In the genomic region with DNA sequence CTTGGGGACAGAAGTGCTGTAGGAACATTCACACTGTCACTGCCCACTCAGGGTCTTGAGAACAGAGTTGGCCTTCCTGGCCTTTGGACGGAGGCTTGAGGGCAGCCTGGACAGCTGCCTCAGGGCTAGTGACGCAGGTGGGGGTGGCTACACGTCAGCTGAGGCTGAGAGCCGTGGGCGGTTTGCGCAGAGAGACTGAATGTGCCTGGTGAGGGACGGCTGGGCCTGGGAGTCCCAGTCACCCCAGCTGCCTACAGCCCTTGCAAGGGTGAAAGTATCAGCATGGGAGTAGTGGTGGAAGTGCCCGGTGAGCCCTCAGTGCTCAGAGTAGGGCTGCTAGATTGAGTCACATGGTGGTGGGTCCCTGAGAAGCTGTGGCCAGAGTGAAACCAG, we compare ENCODE assay signal across 15 mouse cellular contexts. TPM values are rescaled to one million over a fixed set of nuclear protein-coding genes. Genes with fewer than 3 reads are reported as not detected.
DNase-seq lines count a peak whose midpoint lies in the region; ATAC-seq and TF ChIP-seq lines count a peak whose summit lies in the region.
"Had no signal": no experiment of that assay in that cellular context is flagged by ENCODE, and none has a peak within 500 bp of the region (broad histone marks: within the 10 kb centered on the region; RNA-seq: fewer than 3 reads in every experiment).

No protein-coding gene starts in this region.

- no peak overlapping the region for H3K9ac ChIP-seq in hindbrain, embryonic 12.5 days
- H3K9ac ChIP-seq in hindbrain, postnatal 0 days (replicated peaks; ENCODE audit: low read length) = no peak overlapping the region
- H3K9ac ChIP-seq in midbrain, embryonic 11.5 days (ENCODE audit: low read length) = no peak overlapping the region
- no peak overlapping the region for H3K9ac ChIP-seq in midbrain, embryonic 16.5 days (ENCODE audit: low read depth, low read length)
- H3K9ac ChIP-seq: limb, embryonic 15.5 days; liver, postnatal 0 days had no signal

- no peak overlapping the region for H3K4me2 ChIP-seq in hindbrain, embryonic 12.5 days (replicated peaks)
- H3K4me2 ChIP-seq in hindbrain, postnatal 0 days (ENCODE audit: low read depth, low read length) = no peak overlapping the region
- no peak overlapping the region for H3K4me2 ChIP-seq in midbrain, embryonic 11.5 days
- no peak overlapping the region for H3K4me2 ChIP-seq in midbrain, embryonic 16.5 days (ENCODE audit: low read length)
- H3K4me2 ChIP-seq: heart, embryonic 11.5 days; limb, embryonic 15.5 days had no signal

- peaks cover 6% of the 10 kb centered on the region; the same call in 1 of the 2 replicates for H3K36me3 ChIP-seq in hindbrain, embryonic 12.5 days
- H3K36me3 ChIP-seq in hindbrain, postnatal 0 days (ENCODE audit: insufficient read depth, low read length) = no peaks in the 10 kb centered on the region
- H3K36me3 ChIP-seq in midbrain, embryonic 11.5 days (ENCODE audit: control insufficient read depth, insufficient read depth, low read length) = peaks cover 8% of the 10 kb centered on the region
- H3K36me3 ChIP-seq in midbrain, embryonic 16.5 days (ENCODE audit: control insufficient read depth, insufficient read depth, low read length) = peaks cover 4% of the 10 kb centered on the region
- H3K36me3 ChIP-seq: limb, embryonic 15.5 days had no signal

- peak; percentile 59 for DNase-seq in cerebellum, adult 11-12 months
- no peak for DNase-seq in cerebellum, postnatal 14 days
- no peak for DNase-seq in hindbrain, postnatal 0 days (ENCODE audit: low spot score)
- DNase-seq in midbrain, embryonic 11.5 days (ENCODE audit: low spot score, missing footprints) = peak; percentile 54
- DNase-seq in left cerebral cortex, postnatal 25 days (ENCODE audit: low spot score in 2 of 2) = peak; percentile 56 to 83
- DNase-seq: adrenal gland, postnatal 25 days; gastrocnemius, postnatal 25 days; liver, postnatal 0 days; lung, postnatal 36 days had no signal

- H3K27ac ChIP-seq in hindbrain, embryonic 12.5 days = 0 out of 2 replicates have a peak overlapping the region, but pooled peaks have one; percentile 2
- H3K27ac ChIP-seq in hindbrain, postnatal 0 days = no peak overlapping the region
- H3K27ac ChIP-seq in midbrain, embryonic 11.5 days (ENCODE audit: low read depth, low read length) = no peak overlapping the region
- no peak overlapping the region for H3K27ac ChIP-seq in midbrain, embryonic 16.5 days (ENCODE audit: low read length)
- H3K27ac ChIP-seq: limb, embryonic 15.5 days had no signal

- intact Hi-C loops in left cerebral cortex, postnatal 25 days (cut with DNase I) = no loop called here

- no peak for ATAC-seq in hindbrain, embryonic 12.5 days (ENCODE audit: low FRiP score)
- no peak for ATAC-seq in hindbrain, postnatal 0 days
- ATAC-seq in midbrain, embryonic 11.5 days (ENCODE audit: low FRiP score) = no peak
- no peak for ATAC-seq in midbrain, embryonic 16.5 days
- ATAC-seq in megakaryocyte-erythroid progenitor cell, adult 5-6 weeks (replicated peaks; ENCODE audit: low FRiP score, low TSS enrichment, poor library complexity, severe bottlenecking) = no peak
- ATAC-seq: forebrain, embryonic 16.5 days; liver, postnatal 0 days had no signal

- 70% methylated on average over 8 of the region's 8 CpGs for WGBS in hindbrain, embryonic 12.5 days
- WGBS in hindbrain, postnatal 0 days = 59% methylated on average over 8 of the region's 8 CpGs
- 81% methylated on average over 8 of the region's 8 CpGs for WGBS in midbrain, embryonic 11.5 days
- WGBS in midbrain, embryonic 16.5 days = 77% methylated on average over 8 of the region's 8 CpGs

- peaks cover 95% of the 10 kb centered on the region for H3K4me1 ChIP-seq in hindbrain, embryonic 12.5 days
- peaks cover 66% of the 10 kb centered on the region for H3K4me1 ChIP-seq in hindbrain, postnatal 0 days (ENCODE audit: insufficient read depth, low read length)
- peaks cover 24% of the 10 kb centered on the region for H3K4me1 ChIP-seq in midbrain, embryonic 11.5 days (ENCODE audit: control insufficient read depth, insufficient read depth, low read length)
- peaks cover 93% of the 10 kb centered on the region for H3K4me1 ChIP-seq in midbrain, embryonic 16.5 days (ENCODE audit: control insufficient read depth, insufficient read depth, low read length)
- H3K4me1 ChIP-seq: limb, embryonic 15.5 days had no signal

- no peak for TF ChIP-seq CTCF in hindbrain, postnatal 0 days (IDR thresholded peaks at IDR 0.05; ENCODE audit: low read depth)

- H3K9me3 ChIP-seq in hindbrain, embryonic 12.5 days (replicated peaks) = no peaks in the 10 kb centered on the region
- H3K9me3 ChIP-seq in hindbrain, postnatal 0 days (ENCODE audit: low read length) = no peaks in the 10 kb centered on the region
- no peaks in the 10 kb centered on the region for H3K9me3 ChIP-seq in midbrain, embryonic 11.5 days (ENCODE audit: control insufficient read depth, low read length)
- no peaks in the 10 kb centered on the region for H3K9me3 ChIP-seq in midbrain, embryonic 16.5 days (replicated peaks; ENCODE audit: control insufficient read depth, low read length, poor library complexity, severe bottlenecking)
- H3K9me3 ChIP-seq: limb, embryonic 15.5 days had no signal

- H3K4me3 ChIP-seq in hindbrain, embryonic 12.5 days = no peak overlapping the region
- H3K4me3 ChIP-seq in hindbrain, postnatal 0 days (ENCODE audit: low read length) = no peak overlapping the region
- H3K4me3 ChIP-seq in midbrain, embryonic 11.5 days (ENCODE audit: low read depth, low read length) = no peak overlapping the region
- no peak overlapping the region for H3K4me3 ChIP-seq in midbrain, embryonic 16.5 days (ENCODE audit: low read depth, low read length)
- H3K4me3 ChIP-seq: limb, embryonic 15.5 days had no signal

- peaks cover 8% of the 10 kb centered on the region for H3K27me3 ChIP-seq in hindbrain, embryonic 12.5 days
- no peaks in the 10 kb centered on the region for H3K27me3 ChIP-seq in hindbrain, postnatal 0 days (ENCODE audit: insufficient read depth, low read length)
- H3K27me3 ChIP-seq in midbrain, embryonic 11.5 days (ENCODE audit: control insufficient read depth, insufficient read depth, low read length) = no peaks in the 10 kb centered on the region
- no peaks in the 10 kb centered on the region for H3K27me3 ChIP-seq in midbrain, embryonic 16.5 days (ENCODE audit: control insufficient read depth, insufficient read depth, low read depth, low read length)

RNA-seq across cellular contexts. Expression of a gene that starts 6.6 kb away (rescaled TPM):
- polyA plus RNA-seq in hindbrain, embryonic 12.5 days (2016; fragmentation: Nextera tagmentation; extraction: Ambion mirVana) = 15.9 and 18.6 TPM in 2 replicates
- total RNA-seq in hindbrain, postnatal 0 days (2014; rRNA removed) = 136 and 143 TPM in 2 replicates
- 17.9 and 18.0 TPM in 2 replicates for polyA plus RNA-seq in hindbrain, postnatal 0 days (2015; fragmentation: Nextera tagmentation; extraction: Ambion mirVana)
- polyA plus RNA-seq in midbrain, embryonic 11.5 days (2014; fragmentation: Nextera tagmentation; extraction: Ambion mirVana) = 9.9 and 11.4 TPM in 2 replicates
- polyA plus RNA-seq in midbrain, embryonic 16.5 days (2015; fragmentation: Nextera tagmentation; extraction: Ambion mirVana) = 21.8 and 23.9 TPM in 2 replicates
- 100 to 1,000 TPM; 206 to 226 TPM for total RNA-seq in left cerebral cortex, postnatal 25 days (2021)
- total RNA-seq in megakaryocyte-erythroid progenitor cell, adult 5-6 weeks (2014; fragmentation: Nextera tagmentation) = not detected in 2 replicates
- 0.05 TPM in 1 of 2 replicates, not detected in the other for total RNA-seq in megakaryocyte-erythroid progenitor cell, adult 5-6 weeks (2017)

RNA-seq across cellular contexts. Expression of a gene that starts 37.9 kb away (rescaled TPM):
- polyA plus RNA-seq in hindbrain, embryonic 12.5 days (2016; fragmentation: Nextera tagmentation; extraction: Ambion mirVana) = 65.1 and 67.3 TPM in 2 replicates
- 120 and 121 TPM in 2 replicates for total RNA-seq in hindbrain, postnatal 0 days (2014; rRNA removed)
- 68.5 and 72.6 TPM in 2 replicates for polyA plus RNA-seq in hindbrain, postnatal 0 days (2015; fragmentation: Nextera tagmentation; extraction: Ambion mirVana)
- polyA plus RNA-seq in midbrain, embryonic 11.5 days (2014; fragmentation: Nextera tagmentation; extraction: Ambion mirVana) = 55.5 and 56.4 TPM in 2 replicates
- 80.9 and 86.6 TPM in 2 replicates for polyA plus RNA-seq in midbrain, embryonic 16.5 days (2015; fragmentation: Nextera tagmentation; extraction: Ambion mirVana)
- 100 to 1,000 TPM; 138 to 140 TPM for total RNA-seq in left cerebral cortex, postnatal 25 days (2021)
- 24.6 and 41.1 TPM in 2 replicates for total RNA-seq in megakaryocyte-erythroid progenitor cell, adult 5-6 weeks (2014; fragmentation: Nextera tagmentation)
- total RNA-seq in megakaryocyte-erythroid progenitor cell, adult 5-6 weeks (2017) = 25.2 and 27.0 TPM in 2 replicates

Comparison
In these comparisons a context has a peak if more than half of its experiments do, and no peak if none do; other contexts are left out.
1. DNase-seq: peak in cerebellum, adult 11-12 months (single experiment), midbrain, embryonic 11.5 days (single experiment) and left cerebral cortex, postnatal 25 days (2 of 2); none in cerebellum, postnatal 14 days (0 of 2) and hindbrain, postnatal 0 days (single experiment).